Mouse (Mus musculus): ENCODE results near the gene Senp1. TPM values are rescaled to one million over a fixed set of nuclear protein-coding genes. Genes with fewer than 3 reads are reported as not detected.

Gene Senp1
- polyA plus RNA-seq, 1 experiment from 2014 or later: 41.4 TPM

DNA sequence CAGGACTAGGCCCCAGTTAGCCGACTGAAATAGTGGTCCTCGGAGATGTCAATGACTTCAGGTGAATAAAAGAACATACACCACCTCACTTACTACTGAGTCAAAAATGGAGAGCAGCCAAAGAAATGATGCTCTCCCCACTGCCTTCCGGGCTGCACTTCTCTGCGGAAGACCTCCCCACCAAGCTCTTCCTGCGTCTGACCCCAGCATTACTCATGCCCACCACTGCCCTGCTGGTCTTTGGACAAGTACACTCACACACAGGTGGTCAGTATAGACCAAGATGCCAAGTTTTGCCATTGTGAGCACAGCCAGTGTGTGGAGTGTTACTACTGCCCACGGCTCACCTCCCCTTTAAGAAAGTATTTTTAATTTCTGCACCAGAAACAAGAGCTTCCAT, 8.9 kb upstream of the Senp1 start:
- no peaks in the 10 kb centered on the region for H3K9me3 ChIP-seq
- no peak overlapping the region for H3K4me2 ChIP-seq (replicated peaks)
- H3K36me3 ChIP-seq: no peaks in the 10 kb centered on the region
- 0 out of 2 replicates have a peak, but pooled peaks cover 2% of the 10 kb centered on the region for H3K27me3 ChIP-seq
- H3K4me3 ChIP-seq: no peak overlapping the region
- H3K9ac ChIP-seq (replicated peaks): no peak overlapping the region
- 88% methylated on average over 6 of the region's 6 CpGs for WGBS
- no peak overlapping the region for H3K27ac ChIP-seq (replicated peaks)
- peaks cover 1% of the 10 kb centered on the region; the same call in 1 of the 2 replicates for H3K4me1 ChIP-seq
- ATAC-seq (ENCODE audit: low FRiP score, low read depth): no peak

DNA sequence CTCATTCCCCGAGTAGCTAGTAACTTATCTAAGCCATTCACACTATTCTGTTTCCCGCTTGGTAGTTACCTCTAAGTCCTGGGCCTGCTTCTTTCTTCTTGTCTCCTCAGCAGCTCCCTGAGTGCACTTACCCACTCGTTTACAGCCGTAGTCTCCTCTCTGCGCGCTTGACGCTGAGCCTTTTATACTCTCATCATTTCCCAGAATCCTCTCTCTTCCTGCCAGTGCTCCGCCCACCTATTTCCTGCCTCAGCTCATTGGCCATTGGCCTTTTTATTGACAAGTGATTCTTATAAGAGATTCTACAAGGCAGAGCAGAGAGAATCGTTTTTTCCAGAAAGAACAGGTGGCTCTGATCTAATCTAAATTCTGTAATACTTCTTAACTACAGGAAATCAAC, 5.0 kb upstream of the Senp1 start:
- no peaks in the 10 kb centered on the region for H3K9me3 ChIP-seq
- H3K27ac ChIP-seq (replicated peaks): no peak overlapping the region
- H3K4me1 ChIP-seq: peaks cover 4% of the 10 kb centered on the region; the same call in 1 of the 2 replicates
- 87% methylated on average over 9 of the region's 9 CpGs for WGBS
- no peaks in the 10 kb centered on the region for H3K36me3 ChIP-seq
- no peak overlapping the region for H3K9ac ChIP-seq (replicated peaks)
- ATAC-seq (ENCODE audit: low FRiP score, low read depth): no peak
- no peak overlapping the region for H3K4me3 ChIP-seq
- H3K4me2 ChIP-seq (replicated peaks): no peak overlapping the region
- H3K27me3 ChIP-seq: no peaks in the 10 kb centered on the region

DNA sequence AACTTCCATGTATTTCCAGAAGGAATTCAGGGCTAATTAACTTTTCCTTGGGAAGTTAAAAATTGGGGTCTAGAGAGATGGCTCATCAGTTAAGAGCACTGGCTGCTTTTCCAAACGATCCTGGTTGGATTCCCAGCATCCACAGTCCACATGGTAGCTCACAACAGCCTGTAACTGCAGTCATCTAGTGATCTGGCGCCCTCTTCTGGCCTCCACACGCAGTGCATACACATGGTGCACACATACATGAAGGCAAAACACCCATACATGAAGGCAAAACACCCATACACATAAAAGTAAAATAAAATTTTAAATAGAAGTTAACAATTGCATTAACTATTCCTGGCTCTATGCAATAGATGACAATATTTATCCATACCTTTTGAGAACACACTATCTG, 3.4 kb upstream of the Senp1 start:
- Histone ChIP-seq H3K27me3 (no peaks in the 10 kb centered on the region), H3K36me3 (no peaks in the 10 kb centered on the region), H3K4me2 (replicated peaks) (no peak overlapping the region), H3K4me3 (no peak overlapping the region), H3K27ac (replicated peaks) (no peak overlapping the region), H3K9me3 (no peaks in the 10 kb centered on the region), H3K4me1 (peaks cover 11% of the 10 kb centered on the region), H3K9ac (replicated peaks) (no peak overlapping the region)
- no peak for ATAC-seq (ENCODE audit: low FRiP score, low read depth)
- WGBS: 53% methylated on average over 3 of the region's 3 CpGs

DNA sequence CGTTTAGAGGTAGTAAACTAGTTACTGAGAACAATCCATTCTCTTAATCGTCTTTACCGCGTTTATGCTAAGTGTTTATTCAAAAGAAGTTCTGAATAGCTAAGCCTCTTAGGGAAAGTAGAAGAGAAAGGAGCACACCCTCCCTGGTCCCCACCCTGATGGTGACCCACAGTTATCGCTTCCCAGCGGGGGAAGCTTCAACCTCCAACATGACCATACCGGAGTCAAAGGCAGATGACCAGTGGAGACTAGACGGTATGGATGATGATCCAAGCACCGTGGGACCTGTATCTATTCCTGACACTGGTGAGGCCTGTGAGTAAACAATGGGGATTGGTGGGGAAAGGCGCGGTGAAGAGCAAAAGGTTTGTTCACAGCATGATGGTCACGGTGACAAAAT, 1.4 kb upstream of the Senp1 start:
- Histone ChIP-seq H3K27ac (replicated peaks) (no peak overlapping the region), H3K4me2 (replicated peaks) (no peak overlapping the region), H3K4me3 (no peak overlapping the region), H3K36me3 (no peaks in the 10 kb centered on the region), H3K27me3 (no peaks in the 10 kb centered on the region), H3K9me3 (no peaks in the 10 kb centered on the region), H3K4me1 (peaks cover 21% of the 10 kb centered on the region), H3K9ac (replicated peaks) (no peak overlapping the region)
- 91% methylated on average over 12 of the region's 12 CpGs for WGBS
- no peak for ATAC-seq (ENCODE audit: low FRiP score, low read depth)

DNA sequence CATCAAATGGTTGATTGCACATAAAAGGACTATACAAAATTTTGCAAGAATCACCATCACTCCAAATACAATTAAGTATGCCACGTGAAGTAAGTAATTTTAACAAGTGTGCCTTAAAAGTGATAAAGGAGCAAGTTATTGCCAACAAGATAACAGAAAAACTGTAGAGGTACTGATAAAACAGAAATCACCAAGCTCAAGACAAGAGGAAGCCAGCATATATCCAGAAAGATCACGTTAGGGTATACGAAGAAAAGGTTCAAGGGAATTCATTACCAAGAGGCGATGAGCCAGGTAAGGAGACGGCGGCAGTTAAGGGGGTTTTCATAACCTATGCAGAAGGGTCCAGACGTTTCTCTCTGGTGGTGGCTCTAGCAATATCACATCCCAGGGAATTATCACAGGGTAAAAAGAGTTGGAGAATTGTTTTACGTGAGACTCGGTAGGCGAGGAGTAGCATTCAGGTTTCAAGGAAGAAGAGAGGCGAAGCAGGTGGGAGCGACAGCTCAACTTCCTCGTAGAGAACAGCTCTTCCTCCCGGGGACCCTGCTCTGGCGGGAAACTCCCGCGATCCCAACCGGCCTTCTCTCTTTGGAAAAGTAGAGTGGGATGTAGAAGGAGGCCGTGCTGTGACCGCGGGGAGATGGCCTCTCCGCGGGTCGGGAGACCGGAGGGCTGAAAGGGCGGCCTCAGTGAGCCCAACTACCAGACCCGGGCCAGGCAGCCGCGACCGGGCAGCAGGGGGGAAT, 998 bp downstream of the Senp1 start, which contains the start of gene Pfkm:
Gene Pfkm, plus strand, starts transcription at position 218 of the 749 bp plus-strand sequence.
- Histone ChIP-seq H3K9me3 (no peaks in the 10 kb centered on the region), H3K4me1 (peaks cover 21% of the 10 kb centered on the region), H3K27ac (replicated peaks) (peak within 1 kb of the TSS; percentile 95), H3K36me3 (peaks cover 9% of the 10 kb centered on the region), H3K4me2 (replicated peaks) (peak within 1 kb of the TSS; percentile 87), H3K27me3 (no peaks in the 10 kb centered on the region), H3K4me3 (peak within 1 kb of the TSS; percentile 91), H3K9ac (replicated peaks) (peak within 1 kb of the TSS; percentile 87)
- ATAC-seq (ENCODE audit: low FRiP score, low read depth): no peak
- under 1% methylated on average over 30 of the region's 30 CpGs for WGBS

DNA sequence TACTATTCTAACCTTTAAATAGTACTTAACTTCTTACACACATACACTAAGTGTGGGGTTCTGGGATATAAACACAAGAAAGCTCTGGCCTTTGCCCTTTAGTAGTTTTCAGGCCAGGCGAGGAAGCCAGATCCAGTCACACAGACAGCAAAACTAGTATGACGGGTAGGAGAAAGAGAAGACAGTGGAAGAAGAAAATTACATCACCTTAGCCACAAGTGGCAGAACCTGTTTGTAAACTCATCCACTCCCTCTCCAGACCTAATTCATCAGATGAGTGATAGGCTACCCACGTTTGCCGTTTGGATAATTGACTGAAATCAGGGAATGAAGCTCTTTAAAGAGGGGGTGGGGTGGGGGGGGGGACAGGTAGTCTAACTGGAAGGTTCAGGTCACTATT, 1.7 kb downstream of the Senp1 start:
- ATAC-seq (ENCODE audit: low FRiP score, low read depth): no peak
- peaks cover 14% of the 10 kb centered on the region for H3K36me3 ChIP-seq
- no peaks in the 10 kb centered on the region for H3K27me3 ChIP-seq
- H3K4me1 ChIP-seq: peaks cover 21% of the 10 kb centered on the region
- H3K4me3 ChIP-seq: peak overlapping the region; percentile 91
- peak overlapping the region; percentile 87 for H3K9ac ChIP-seq (replicated peaks)
- peak overlapping the region; percentile 87 for H3K4me2 ChIP-seq (replicated peaks)
- WGBS: 39% methylated on average over 4 of the region's 4 CpGs
- H3K9me3 ChIP-seq: no peaks in the 10 kb centered on the region
- no peak overlapping the region for H3K27ac ChIP-seq (replicated peaks)

DNA sequence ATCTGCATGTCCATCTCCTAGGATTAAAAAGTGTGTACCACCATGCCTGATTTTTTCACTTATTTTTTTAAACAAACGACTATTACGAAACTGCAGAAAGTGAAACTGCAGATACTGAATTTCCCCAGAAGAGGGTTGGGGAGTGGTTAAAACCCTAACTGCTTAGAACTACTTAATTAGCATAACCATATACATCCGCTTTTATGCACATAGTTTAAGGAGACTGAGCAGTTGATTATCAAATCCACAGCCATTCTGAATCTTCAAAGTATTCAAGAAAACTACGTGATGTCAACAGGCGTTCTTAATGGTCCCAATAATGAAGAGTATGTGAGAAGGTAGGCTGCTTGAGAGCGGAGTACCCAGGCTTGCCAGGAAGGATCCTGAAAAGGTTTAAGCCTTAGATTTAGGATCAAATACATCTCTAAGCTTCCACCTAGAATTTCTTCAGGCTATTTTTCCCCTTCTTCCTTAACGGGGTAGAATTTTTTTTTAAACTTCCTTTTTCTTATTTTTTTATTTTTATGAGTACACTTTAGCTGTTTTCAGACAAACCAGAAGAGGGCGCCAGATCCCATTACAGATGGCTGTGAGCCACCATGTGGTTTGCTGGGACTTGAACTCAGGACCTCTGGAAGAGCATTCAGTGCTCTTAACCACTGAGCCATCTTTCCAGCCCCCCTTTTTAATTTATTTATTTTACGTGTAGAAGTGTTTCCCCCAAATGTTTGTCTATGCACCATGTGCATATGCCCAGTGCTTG, 3.9 kb downstream of the Senp1 start:
- H3K9ac ChIP-seq (replicated peaks): no peak overlapping the region

DNA sequence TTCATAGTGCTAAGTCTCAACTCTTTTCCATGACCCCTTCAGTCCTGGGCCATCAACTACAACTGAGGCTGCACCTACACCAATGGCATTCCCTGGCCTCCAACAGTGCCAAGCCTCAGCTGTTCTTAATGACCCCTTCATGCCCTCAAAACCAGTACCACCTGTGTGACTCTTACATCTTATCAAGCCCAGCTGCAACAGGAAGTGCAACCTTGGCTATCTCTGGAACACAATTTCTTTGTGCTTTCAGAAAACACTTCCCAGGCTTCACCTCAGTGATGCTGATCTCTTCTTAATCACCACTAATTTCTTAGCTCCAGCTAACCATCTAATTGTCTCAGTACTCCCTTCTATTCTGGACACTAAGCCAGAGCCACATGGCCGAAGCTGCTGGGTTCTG, 4.7 kb downstream of the Senp1 start:
- H3K27me3 ChIP-seq: no peaks in the 10 kb centered on the region
- H3K4me1 ChIP-seq: peaks cover 20% of the 10 kb centered on the region
- H3K36me3 ChIP-seq: peaks cover 37% of the 10 kb centered on the region
- no peak overlapping the region for H3K4me2 ChIP-seq (replicated peaks)
- no peak overlapping the region for H3K9ac ChIP-seq (replicated peaks)
- no peak overlapping the region for H3K27ac ChIP-seq (replicated peaks)
- no peak for ATAC-seq (ENCODE audit: low FRiP score, low read depth)
- no peaks in the 10 kb centered on the region for H3K9me3 ChIP-seq
- H3K4me3 ChIP-seq: no peak overlapping the region
- WGBS: 88% methylated on average over 1 of the region's 1 CpGs

More for the DNA sequence above, 3.9 kb downstream of the Senp1 start:
- Histone ChIP-seq H3K4me2 (replicated peaks) (no peak overlapping the region), H3K4me1 (peaks cover 21% of the 10 kb centered on the region), H3K27ac (replicated peaks) (no peak overlapping the region), H3K36me3 (peaks cover 33% of the 10 kb centered on the region), H3K4me3 (no peak overlapping the region), H3K27me3 (no peaks in the 10 kb centered on the region), H3K9me3 (no peaks in the 10 kb centered on the region)
- no peak for ATAC-seq (ENCODE audit: low FRiP score, low read depth)
- WGBS: 75% methylated on average over 9 of the region's 9 CpGs

DNA sequence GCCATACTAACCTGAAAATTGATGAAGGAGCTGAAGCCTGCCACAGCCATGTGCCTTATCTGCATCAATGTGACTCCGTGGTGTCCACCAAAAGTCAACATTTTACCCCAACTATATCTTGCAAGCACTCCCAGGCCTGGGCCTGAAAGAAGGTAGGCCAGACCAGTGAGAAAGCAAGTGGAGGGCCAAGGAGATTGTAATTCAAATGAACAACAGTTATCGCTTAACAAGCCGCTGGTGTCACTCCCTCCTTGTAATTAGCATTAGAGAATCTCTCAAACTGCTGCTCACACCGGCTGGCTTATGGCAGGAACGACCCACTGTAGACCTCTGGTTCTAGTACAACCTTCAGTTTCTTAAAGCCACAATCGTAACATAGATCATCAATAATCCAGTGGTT, 16.6 kb downstream of the Senp1 start:
- H3K9me3 ChIP-seq: no peaks in the 10 kb centered on the region
- H3K9ac ChIP-seq (replicated peaks): no peak overlapping the region
- peaks cover 82% of the 10 kb centered on the region for H3K36me3 ChIP-seq
- no peak overlapping the region for H3K4me2 ChIP-seq (replicated peaks)
- ATAC-seq (ENCODE audit: low FRiP score, low read depth): no peak
- 90% methylated on average over 6 of the region's 6 CpGs for WGBS
- no peaks in the 10 kb centered on the region for H3K4me1 ChIP-seq
- H3K27me3 ChIP-seq: no peaks in the 10 kb centered on the region
- H3K4me3 ChIP-seq: no peak overlapping the region
- no peak overlapping the region for H3K27ac ChIP-seq (replicated peaks)

DNA sequence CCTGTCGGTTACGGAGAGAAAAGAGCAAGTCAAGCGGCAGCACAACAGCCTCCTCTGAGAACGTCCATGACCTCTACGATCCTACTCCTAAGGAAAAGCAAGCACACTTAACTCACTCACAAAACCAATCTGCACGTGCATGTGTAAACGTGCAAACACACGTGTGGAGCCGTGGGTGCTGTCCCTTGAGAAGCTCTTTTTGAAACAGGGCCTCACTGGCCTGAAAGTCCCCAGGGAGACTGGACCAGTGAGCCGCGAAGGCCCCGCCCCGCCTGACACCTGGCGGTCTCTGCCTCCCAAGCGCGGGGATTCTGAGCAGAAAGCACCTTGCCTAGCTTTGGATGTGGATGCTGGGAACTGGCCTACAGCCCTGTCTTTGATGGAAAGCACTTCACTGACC, 18.5 kb downstream of the Senp1 start:
- Histone ChIP-seq H3K4me3 (no peak overlapping the region), H3K4me2 (replicated peaks) (no peak overlapping the region), H3K36me3 (peaks cover 83% of the 10 kb centered on the region), H3K9me3 (no peaks in the 10 kb centered on the region), H3K27ac (replicated peaks) (no peak overlapping the region), H3K4me1 (no peaks in the 10 kb centered on the region), H3K27me3 (no peaks in the 10 kb centered on the region), H3K9ac (replicated peaks) (no peak overlapping the region)
- ATAC-seq (ENCODE audit: low FRiP score, low read depth): no peak
- WGBS: 85% methylated on average over 16 of the region's 16 CpGs

DNA sequence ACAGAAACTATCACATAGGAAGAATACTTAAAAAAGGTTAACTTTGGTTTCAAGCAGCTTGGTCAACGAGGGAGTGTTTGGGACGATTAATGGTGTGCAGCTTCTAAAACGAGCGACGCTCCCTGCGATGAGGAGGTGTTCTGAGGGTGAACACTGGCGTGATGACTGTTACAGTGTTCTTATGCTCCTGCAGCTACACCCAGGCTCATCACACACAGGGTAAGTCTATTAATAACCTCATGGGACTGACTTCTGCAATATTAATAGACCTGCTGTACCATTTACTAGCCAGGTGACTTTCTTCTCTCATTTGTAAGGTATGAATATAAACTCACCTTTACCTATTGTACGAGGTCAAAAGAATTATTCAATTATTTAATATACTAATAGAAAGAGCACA, 19.0 kb downstream of the Senp1 start:
- H3K9me3 ChIP-seq: no peaks in the 10 kb centered on the region
- H3K27me3 ChIP-seq: no peaks in the 10 kb centered on the region
- H3K9ac ChIP-seq (replicated peaks): no peak overlapping the region
- H3K36me3 ChIP-seq: peaks cover 85% of the 10 kb centered on the region
- 90% methylated on average over 8 of the region's 8 CpGs for WGBS
- ATAC-seq (ENCODE audit: low FRiP score, low read depth): no peak
- no peak overlapping the region for H3K4me2 ChIP-seq (replicated peaks)
- H3K4me1 ChIP-seq: no peaks in the 10 kb centered on the region
- H3K4me3 ChIP-seq: no peak overlapping the region
- H3K27ac ChIP-seq (replicated peaks): no peak overlapping the region

DNA sequence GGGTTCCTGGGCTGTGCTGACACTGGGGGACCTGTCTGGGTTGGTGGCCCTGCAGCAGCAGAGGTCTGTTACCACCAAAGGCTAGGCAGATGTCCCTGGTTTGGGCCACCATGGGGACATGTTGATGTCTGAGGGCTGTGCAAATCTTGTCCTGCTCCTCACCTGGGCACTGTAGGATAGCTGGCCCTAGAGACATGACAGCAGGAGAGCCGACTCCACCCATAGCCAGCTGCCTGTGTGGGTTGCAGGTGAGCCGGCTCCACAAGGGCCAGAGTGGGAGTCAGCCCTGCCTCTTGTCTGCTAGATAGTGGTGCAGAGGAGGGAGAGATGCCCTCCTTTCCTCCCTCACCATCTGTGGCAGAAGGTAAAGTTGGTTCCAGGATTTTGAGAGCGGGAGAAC, 23.2 kb downstream of the Senp1 start:
- Histone ChIP-seq H3K4me1 (no peaks in the 10 kb centered on the region), H3K27ac (replicated peaks) (no peak overlapping the region), H3K9ac (replicated peaks) (no peak overlapping the region), H3K9me3 (no peaks in the 10 kb centered on the region), H3K4me3 (no peak overlapping the region), H3K36me3 (peaks cover 66% of the 10 kb centered on the region), H3K27me3 (no peaks in the 10 kb centered on the region), H3K4me2 (replicated peaks) (no peak overlapping the region)
- WGBS: 85% methylated on average over 3 of the region's 3 CpGs
- ATAC-seq (ENCODE audit: low FRiP score, low read depth): no peak

All from midbrain, embryonic 12.5 days (tissue).